8 mouse cellular contexts compared by ENCODE assay signal in the genomic region with DNA sequence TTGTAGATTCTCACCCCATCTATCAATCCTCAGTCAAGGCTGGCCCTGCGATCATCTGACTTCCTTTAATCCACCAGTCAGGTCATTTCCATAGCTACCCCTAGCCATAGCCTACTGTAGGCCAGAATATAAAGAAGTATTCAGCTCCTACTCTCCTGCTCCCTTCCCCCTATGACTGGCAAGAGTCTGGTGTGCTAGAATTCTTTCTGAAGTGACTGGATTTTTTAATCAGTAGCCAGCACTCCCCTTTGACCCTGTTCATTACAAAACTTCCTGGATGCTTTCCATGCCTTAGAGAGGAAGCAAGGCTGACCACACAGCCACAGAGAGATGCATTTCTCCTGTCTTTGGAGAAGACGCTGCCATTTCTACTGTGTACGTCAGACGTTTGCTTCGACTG.
DNase-seq lines count a peak whose midpoint lies in the region; ATAC-seq lines count a peak whose summit lies in the region.

No protein-coding gene starts in this region.

- intact Hi-C loops in left cerebral cortex, postnatal 10 days (cut with DNase I), result no loop called here

- H3K4me1 ChIP-seq in hindbrain, embryonic 16.5 days (ENCODE audit: control insufficient read depth, insufficient read depth, low read depth, low read length), result peaks cover 2% of the 10 kb centered on the region; the same call in 1 of the 2 replicates
- H3K4me1 ChIP-seq in hindbrain, embryonic 12.5 days, result peaks cover 13% of the 10 kb centered on the region; the same call in 1 of the 2 replicates
- peaks cover 20% of the 10 kb centered on the region for H3K4me1 ChIP-seq in liver, embryonic 13.5 days (replicated peaks)
- H3K4me1 ChIP-seq in midbrain, embryonic 15.5 days, result peaks cover 21% of the 10 kb centered on the region

- peak; percentile 74 for ATAC-seq in hindbrain, embryonic 16.5 days
- no peak for ATAC-seq in hindbrain, embryonic 12.5 days (ENCODE audit: low FRiP score)
- ATAC-seq in liver, embryonic 13.5 days (ENCODE audit: low read depth), result peak; percentile 57
- ATAC-seq in midbrain, embryonic 15.5 days (replicated peaks), result peak; percentile 46

- no peak overlapping the region for H3K9ac ChIP-seq in hindbrain, embryonic 16.5 days (ENCODE audit: low read depth, low read length)
- no peak overlapping the region for H3K9ac ChIP-seq in hindbrain, embryonic 12.5 days
- no peak overlapping the region for H3K9ac ChIP-seq in liver, embryonic 13.5 days
- H3K9ac ChIP-seq in midbrain, embryonic 15.5 days, result no peak overlapping the region

- H3K27me3 ChIP-seq in hindbrain, embryonic 16.5 days (replicated peaks; ENCODE audit: control insufficient read depth, insufficient read depth, low read length), result no peaks in the 10 kb centered on the region
- H3K27me3 ChIP-seq in hindbrain, embryonic 12.5 days, result no peaks in the 10 kb centered on the region
- H3K27me3 ChIP-seq in liver, embryonic 13.5 days, result no peaks in the 10 kb centered on the region
- no peaks in the 10 kb centered on the region for H3K27me3 ChIP-seq in midbrain, embryonic 15.5 days (replicated peaks)

- H3K4me2 ChIP-seq in hindbrain, embryonic 16.5 days (ENCODE audit: low read length), result no peak overlapping the region
- no peak overlapping the region for H3K4me2 ChIP-seq in hindbrain, embryonic 12.5 days (replicated peaks)
- no peak overlapping the region for H3K4me2 ChIP-seq in liver, embryonic 13.5 days
- H3K4me2 ChIP-seq in midbrain, embryonic 15.5 days, result no peak overlapping the region

- peak; percentile 28 for DNase-seq in embryo, embryonic 10.5 days (ENCODE audit: low spot score)
- DNase-seq in liver, embryonic 13.5 days, result no peak
- DNase-seq in left cerebral cortex, postnatal 10 days (ENCODE audit: extremely low spot score in 1 of 2, low spot score in 2 of 2), result no peak
- no peak for DNase-seq in layer of hippocampus, adult 9-10 months (ENCODE audit: low spot score)
- DNase-seq in T-cell, adult 2 months (ENCODE audit: low spot score), result no peak

- H3K36me3 ChIP-seq in hindbrain, embryonic 16.5 days (ENCODE audit: control insufficient read depth, insufficient read depth, low read length), result no peaks in the 10 kb centered on the region
- no peaks in the 10 kb centered on the region for H3K36me3 ChIP-seq in hindbrain, embryonic 12.5 days
- no peaks in the 10 kb centered on the region for H3K36me3 ChIP-seq in liver, embryonic 13.5 days
- no peaks in the 10 kb centered on the region for H3K36me3 ChIP-seq in midbrain, embryonic 15.5 days (replicated peaks)

- no peak overlapping the region for H3K27ac ChIP-seq in hindbrain, embryonic 16.5 days (ENCODE audit: low read depth, low read length)
- no peak overlapping the region for H3K27ac ChIP-seq in hindbrain, embryonic 12.5 days
- H3K27ac ChIP-seq in liver, embryonic 13.5 days, result no peak overlapping the region
- H3K27ac ChIP-seq in midbrain, embryonic 15.5 days, result peak overlapping the region; percentile 63

- 69% methylated on average over 5 of the region's 5 CpGs for WGBS in hindbrain, embryonic 16.5 days
- 75% methylated on average over 5 of the region's 5 CpGs for WGBS in hindbrain, embryonic 12.5 days
- 14% methylated on average over 5 of the region's 5 CpGs for WGBS in liver, embryonic 13.5 days (ENCODE audit: insufficient replicate concordance)
- WGBS in midbrain, embryonic 15.5 days, result 60% methylated on average over 5 of the region's 5 CpGs

- no peaks in the 10 kb centered on the region for H3K9me3 ChIP-seq in hindbrain, embryonic 16.5 days (ENCODE audit: control insufficient read depth, low read length)
- no peaks in the 10 kb centered on the region for H3K9me3 ChIP-seq in hindbrain, embryonic 12.5 days (replicated peaks)
- H3K9me3 ChIP-seq in liver, embryonic 13.5 days (replicated peaks), result no peaks in the 10 kb centered on the region
- H3K9me3 ChIP-seq in midbrain, embryonic 15.5 days, result no peaks in the 10 kb centered on the region

- no peak overlapping the region for H3K4me3 ChIP-seq in hindbrain, embryonic 16.5 days (ENCODE audit: low read length)
- H3K4me3 ChIP-seq in hindbrain, embryonic 12.5 days, result no peak overlapping the region
- H3K4me3 ChIP-seq in liver, embryonic 13.5 days (replicated peaks), result no peak overlapping the region
- no peak overlapping the region for H3K4me3 ChIP-seq in midbrain, embryonic 15.5 days
